14 mouse cellular contexts compared by ENCODE assay signal in the genomic region with DNA sequence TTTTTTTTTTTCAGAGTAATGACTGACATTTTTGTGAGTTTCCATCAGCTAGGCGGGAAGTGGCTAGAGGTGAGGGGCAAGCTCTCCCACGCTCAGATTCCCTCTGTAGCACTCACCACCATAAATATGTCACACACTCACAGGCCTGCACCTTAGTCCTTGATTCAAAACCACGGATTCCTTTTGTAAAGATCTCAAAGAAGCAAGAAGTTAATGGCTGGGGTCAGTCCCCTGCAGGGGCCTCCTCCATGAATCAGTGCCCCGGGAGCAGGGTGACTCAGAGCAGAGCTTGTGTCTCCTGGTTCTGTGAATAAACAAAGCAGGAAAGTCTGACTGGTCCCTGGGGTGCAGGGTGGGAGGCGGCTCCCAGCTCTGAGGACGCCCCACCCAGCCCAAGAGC. TPM values are rescaled to one million over a fixed set of nuclear protein-coding genes. Genes with fewer than 3 reads are reported as not detected.
DNase-seq lines count a peak whose midpoint lies in the region; ATAC-seq lines count a peak whose summit lies in the region.
"Had no signal": no experiment of that assay in that cellular context is flagged by ENCODE, and none has a peak within 500 bp of the region (broad histone marks: within the 10 kb centered on the region; RNA-seq: fewer than 3 reads in every experiment).

No protein-coding gene starts in this region.

- ATAC-seq in stomach, embryonic 15.5 days (ENCODE audit: insufficient read depth, low FRiP score, low read depth), result peak; percentile 84
- no peak for ATAC-seq in inflammation-experienced regulatory T-cells, adult 6 months
- no peak for ATAC-seq in midbrain, embryonic 11.5 days (ENCODE audit: low FRiP score)

- peak; percentile 44 for DNase-seq in adrenal gland, postnatal 10 days
- no peak for DNase-seq in adrenal gland, adult 8-10 months
- peak; percentile 31 to 53 for DNase-seq in kidney, postnatal 4 days
- no peak for DNase-seq in kidney, adult 11 months
- DNase-seq in gastrocnemius, adult 8-10 months (ENCODE audit: low spot score in 2 of 2), result peak; percentile 36 to 46
- DNase-seq in midbrain, embryonic 11.5 days (ENCODE audit: low spot score, missing footprints), result no peak
- DNase-seq: B cell, adult 2 months had no signal

- H3K27me3 ChIP-seq in stomach, embryonic 15.5 days (replicated peaks), result no peaks in the 10 kb centered on the region
- no peaks in the 10 kb centered on the region for H3K27me3 ChIP-seq in midbrain, embryonic 11.5 days (ENCODE audit: control insufficient read depth, insufficient read depth, low read length)
- H3K27me3 ChIP-seq: embryonic facial prominence, embryonic 13.5 days; hindbrain, embryonic 15.5 days; liver, embryonic 15.5 days had no signal

- no peak overlapping the region for H3K9ac ChIP-seq in stomach, embryonic 15.5 days
- H3K9ac ChIP-seq in midbrain, embryonic 11.5 days (ENCODE audit: low read length), result no peak overlapping the region
- H3K9ac ChIP-seq: embryonic facial prominence, embryonic 13.5 days; hindbrain, embryonic 15.5 days; liver, embryonic 15.5 days had no signal

- no peaks in the 10 kb centered on the region for H3K36me3 ChIP-seq in stomach, embryonic 15.5 days
- no peaks in the 10 kb centered on the region for H3K36me3 ChIP-seq in midbrain, embryonic 11.5 days (ENCODE audit: control insufficient read depth, insufficient read depth, low read length)
- H3K36me3 ChIP-seq: hindbrain, embryonic 15.5 days; liver, embryonic 15.5 days; midbrain, embryonic 10.5 days had no signal

- H3K4me1 ChIP-seq in stomach, embryonic 15.5 days, result 0 out of 2 replicates have a peak, but pooled peaks cover 3% of the 10 kb centered on the region
- H3K4me1 ChIP-seq in midbrain, embryonic 11.5 days (ENCODE audit: control insufficient read depth, insufficient read depth, low read length), result no peaks in the 10 kb centered on the region
- H3K4me1 ChIP-seq: hindbrain, embryonic 15.5 days; liver, embryonic 15.5 days had no signal

- H3K9me3 ChIP-seq in stomach, embryonic 15.5 days, result no peaks in the 10 kb centered on the region
- H3K9me3 ChIP-seq in midbrain, embryonic 11.5 days (ENCODE audit: control insufficient read depth, low read length), result no peaks in the 10 kb centered on the region
- H3K9me3 ChIP-seq: embryonic facial prominence, embryonic 13.5 days; hindbrain, embryonic 15.5 days; liver, embryonic 15.5 days; midbrain, embryonic 10.5 days had no signal

- H3K27ac ChIP-seq in stomach, embryonic 15.5 days, result peak overlapping the region; percentile 16; the same call in 1 of the 2 replicates
- H3K27ac ChIP-seq in midbrain, embryonic 11.5 days (ENCODE audit: low read depth, low read length), result no peak overlapping the region
- H3K27ac ChIP-seq: embryonic facial prominence, embryonic 13.5 days; hindbrain, embryonic 15.5 days; left cerebral cortex, adult 2 months; liver, embryonic 15.5 days; midbrain, embryonic 10.5 days had no signal

- H3K4me3 ChIP-seq in stomach, embryonic 15.5 days (replicated peaks), result no peak overlapping the region
- H3K4me3 ChIP-seq in midbrain, embryonic 11.5 days (ENCODE audit: low read depth, low read length), result no peak overlapping the region
- H3K4me3 ChIP-seq: embryonic facial prominence, embryonic 13.5 days; hindbrain, embryonic 15.5 days; left cerebral cortex, adult 2 months; liver, embryonic 15.5 days; midbrain, embryonic 10.5 days had no signal

- no peak overlapping the region for H3K4me2 ChIP-seq in stomach, embryonic 15.5 days
- no peak overlapping the region for H3K4me2 ChIP-seq in midbrain, embryonic 11.5 days
- H3K4me2 ChIP-seq: embryonic facial prominence, embryonic 13.5 days; hindbrain, embryonic 15.5 days; liver, embryonic 15.5 days had no signal

- 23% methylated on average over 6 of the region's 6 CpGs for WGBS in stomach, embryonic 15.5 days
- 46% methylated on average over 6 of the region's 6 CpGs for WGBS in midbrain, embryonic 11.5 days

RNA-seq across cellular contexts. Expression of a gene that starts 15.3 kb away (rescaled TPM):
- 1 to 10 TPM; 4.3 to 4.9 TPM for total RNA-seq in adrenal gland, postnatal 10 days (2021)
- 1 to 10 TPM; 2.4 to 3.8 (median 2.7) TPM for total RNA-seq in adrenal gland, adult 8-10 months (2022)
- total RNA-seq in gastrocnemius, adult 8-10 months (2022), result 1 to 10 TPM in 2 of 4 experiments, under 1 TPM in 2; 0.65 to 1.3 (median 0.93) TPM
- polyA plus RNA-seq in stomach, embryonic 15.5 days (2015; fragmentation: Nextera tagmentation; extraction: Ambion mirVana), result 7.9 and 9.0 TPM in 2 replicates
- not detected for polyA plus RNA-seq in inflammation-experienced regulatory T-cells, adult 6 months (2017; shearing (Covaris generic))
- polyA plus RNA-seq in midbrain, embryonic 11.5 days (2014; fragmentation: Nextera tagmentation; extraction: Ambion mirVana), result 7.8 and 9.8 TPM in 2 replicates

Comparison
In these comparisons a context has a peak if more than half of its experiments do, and no peak if none do; other contexts are left out.
1. DNase-seq: peak in adrenal gland, postnatal 10 days (single experiment), kidney, postnatal 4 days (2 of 2) and gastrocnemius, adult 8-10 months (2 of 2); none in adrenal gland, adult 8-10 months (single experiment), kidney, adult 11 months (single experiment) and midbrain, embryonic 11.5 days (single experiment).